9 mouse cellular contexts compared by ENCODE assay signal in the genomic region with DNA sequence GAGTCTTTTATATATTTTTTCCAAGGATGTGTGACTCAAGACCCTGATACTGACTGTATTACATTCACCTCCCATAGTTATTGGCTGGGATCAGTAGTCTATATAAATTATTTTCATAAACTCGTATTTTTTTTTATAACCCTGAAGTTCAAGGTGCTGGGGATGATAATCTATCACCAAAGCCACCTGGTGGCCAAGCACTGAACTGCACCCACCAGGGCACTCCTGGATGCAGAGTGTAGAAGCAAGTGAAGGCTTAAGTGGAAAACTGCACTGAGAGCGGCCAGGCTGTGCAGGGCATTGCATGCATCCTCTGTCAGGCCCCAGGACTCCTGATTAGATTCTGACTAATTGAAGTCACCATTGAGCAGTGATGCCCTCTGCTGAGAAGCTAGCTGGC. TPM values are rescaled to one million over a fixed set of nuclear protein-coding genes. Genes with fewer than 3 reads are reported as not detected.
DNase-seq lines count a peak whose midpoint lies in the region; ATAC-seq and TF ChIP-seq lines count a peak whose summit lies in the region.
"Had no signal": no experiment of that assay in that cellular context is flagged by ENCODE, and none has a peak within 500 bp of the region (broad histone marks: within the 10 kb centered on the region; RNA-seq: fewer than 3 reads in every experiment).

No protein-coding gene starts in this region.

- H3K27me3 ChIP-seq in heart, adult 2 months (ENCODE audit: control insufficient read depth, insufficient read depth, low read length) = peaks cover 2% of the 10 kb centered on the region; the same call in 1 of the 2 replicates
- peaks cover 72% of the 10 kb centered on the region for H3K27me3 ChIP-seq in heart, embryonic 11.5 days (ENCODE audit: control insufficient read depth, insufficient read depth, low read length)
- H3K27me3 ChIP-seq in midbrain, embryonic 11.5 days (ENCODE audit: control insufficient read depth, insufficient read depth, low read length) = peaks cover 10% of the 10 kb centered on the region
- no peaks in the 10 kb centered on the region for H3K27me3 ChIP-seq in splenic B cell, adult 2 months (ENCODE audit: control insufficient read depth, insufficient read depth, low read length, poor library complexity, severe bottlenecking)

- intact Hi-C loops in heart, adult 2 months (cut with DNase I) = loop anchor here (5.0 kb wide), 1 partner anchor 85 kb away; a partner anchor contains a TSS

- peak; percentile 93 for TF ChIP-seq CTCF in heart, adult 2 months (IDR thresholded peaks at IDR 0.05)

- no peak for ATAC-seq in heart, embryonic 11.5 days (replicated peaks; ENCODE audit: insufficient number of reproducible peaks, low FRiP score, low TSS enrichment)
- no peak for ATAC-seq in midbrain, embryonic 11.5 days (ENCODE audit: low FRiP score)

- DNase-seq in heart, adult 2 months = peak; percentile 19 to 60
- peak; percentile 49 for DNase-seq in ES-E14 (ENCODE audit: low read depth, low spot score)
- peak; percentile 53 for DNase-seq in cerebellum, adult 11-12 months
- peak; percentile 64 for DNase-seq in forelimb bud, embryonic 11.5 days (ENCODE audit: low read depth, low spot score)
- peak; percentile 51 for DNase-seq in left cerebral cortex, adult 11 months (ENCODE audit: low spot score)
- DNase-seq in midbrain, embryonic 11.5 days (ENCODE audit: low spot score, missing footprints) = peak; percentile 98
- peak; percentile 69 for DNase-seq in splenic B cell, adult 2 months (ENCODE audit: low read depth, low spot score)

- WGBS in heart, adult 2 months = 44% methylated on average over 2 of the region's 2 CpGs
- WGBS in heart, embryonic 11.5 days (ENCODE audit: insufficient replicate concordance) = 38% methylated on average over 2 of the region's 2 CpGs
- 49% methylated on average over 2 of the region's 2 CpGs for WGBS in midbrain, embryonic 11.5 days

- H3K36me3 ChIP-seq in heart, adult 2 months (ENCODE audit: control insufficient read depth, insufficient read depth, low read length) = no peaks in the 10 kb centered on the region
- no peaks in the 10 kb centered on the region for H3K36me3 ChIP-seq in heart, embryonic 11.5 days (ENCODE audit: control insufficient read depth, insufficient read depth, low read length)
- H3K36me3 ChIP-seq in ES-E14 (ENCODE audit: control insufficient read depth, insufficient read depth, low read length, poor library complexity, severe bottlenecking) = no peaks in the 10 kb centered on the region
- H3K36me3 ChIP-seq in midbrain, embryonic 11.5 days (ENCODE audit: control insufficient read depth, insufficient read depth, low read length) = no peaks in the 10 kb centered on the region
- no peaks in the 10 kb centered on the region for H3K36me3 ChIP-seq in splenic B cell, adult 2 months (ENCODE audit: control insufficient read depth, insufficient read depth, low read length, poor library complexity, severe bottlenecking)
- H3K36me3 ChIP-seq: limb, embryonic 12.5 days had no signal

- TF ChIP-seq POLR2A in heart, adult 2 months (IDR thresholded peaks at IDR 0.05; ENCODE audit: insufficient read depth, low read depth, low read length) = no peak

- H3K9ac ChIP-seq in heart, adult 2 months (ENCODE audit: low read depth, low read length) = no peak overlapping the region
- no peak overlapping the region for H3K9ac ChIP-seq in heart, embryonic 11.5 days (ENCODE audit: low read depth, low read length)
- no peak overlapping the region for H3K9ac ChIP-seq in ES-E14 (ENCODE audit: insufficient read depth, low read depth, low read length, poor library complexity, severe bottlenecking)
- no peak overlapping the region for H3K9ac ChIP-seq in midbrain, embryonic 11.5 days (ENCODE audit: low read length)
- H3K9ac ChIP-seq: limb, embryonic 12.5 days had no signal

- TF ChIP-seq EP300 in heart, adult 2 months (IDR thresholded peaks at IDR 0.05; ENCODE audit: insufficient read depth, low read depth, low read length) = no peak

- no peak overlapping the region for H3K27ac ChIP-seq in heart, adult 2 months
- H3K27ac ChIP-seq in heart, embryonic 11.5 days (ENCODE audit: low read depth, low read length) = no peak overlapping the region
- H3K27ac ChIP-seq in ES-E14 (ENCODE audit: insufficient read depth, low read depth, low read length, poor library complexity, severe bottlenecking) = no peak overlapping the region
- no peak overlapping the region for H3K27ac ChIP-seq in midbrain, embryonic 11.5 days (ENCODE audit: low read depth, low read length)
- H3K27ac ChIP-seq: limb, embryonic 12.5 days had no signal

- no peak overlapping the region for H3K4me3 ChIP-seq in heart, adult 2 months
- H3K4me3 ChIP-seq in heart, embryonic 11.5 days (ENCODE audit: low read depth, low read length) = no peak overlapping the region
- H3K4me3 ChIP-seq in ES-E14 (ENCODE audit: insufficient read depth in 1 of 2, low read depth in 1 of 2, low read length in 2 of 2, poor library complexity in 1 of 2, severe bottlenecking in 1 of 2) = no peak overlapping the region
- H3K4me3 ChIP-seq in midbrain, embryonic 11.5 days (ENCODE audit: low read depth, low read length) = no peak overlapping the region
- H3K4me3 ChIP-seq: limb, embryonic 12.5 days had no signal

- in situ Hi-C loops in ES-E14 (cut with MboI; ENCODE audit: low sequenced_read_pairs in 2 of 2, unreplicated experiment in 2 of 2) = loop anchor here in 1 of 2 experiments (25.0 kb wide), 1 partner anchor 635 kb away; a partner anchor contains a TSS

- H3K9me3 ChIP-seq in heart, embryonic 11.5 days (replicated peaks; ENCODE audit: control insufficient read depth, low read length) = no peaks in the 10 kb centered on the region
- H3K9me3 ChIP-seq in ES-E14 (ENCODE audit: control insufficient read depth, insufficient read depth, low read depth, low read length) = no peaks in the 10 kb centered on the region
- H3K9me3 ChIP-seq in midbrain, embryonic 11.5 days (ENCODE audit: control insufficient read depth, low read length) = no peaks in the 10 kb centered on the region
- H3K9me3 ChIP-seq: limb, embryonic 12.5 days had no signal

- H3K4me1 ChIP-seq in heart, adult 2 months (ENCODE audit: control insufficient read depth, insufficient read depth, low read length) = no peaks in the 10 kb centered on the region
- no peaks in the 10 kb centered on the region for H3K4me1 ChIP-seq in heart, embryonic 11.5 days (ENCODE audit: control insufficient read depth, insufficient read depth, low read length)
- no peaks in the 10 kb centered on the region for H3K4me1 ChIP-seq in ES-E14 (ENCODE audit: control insufficient read depth in 2 of 2, insufficient read depth in 2 of 2, low read length in 2 of 2, poor library complexity in 1 of 2)
- H3K4me1 ChIP-seq in midbrain, embryonic 11.5 days (ENCODE audit: control insufficient read depth, insufficient read depth, low read length) = peaks cover 11% of the 10 kb centered on the region

- H3K4me2 ChIP-seq in heart, embryonic 11.5 days = no peak overlapping the region
- no peak overlapping the region for H3K4me2 ChIP-seq in midbrain, embryonic 11.5 days
- H3K4me2 ChIP-seq: limb, embryonic 12.5 days had no signal

- H3K79me2 ChIP-seq in heart, adult 2 months (replicated peaks; ENCODE audit: control insufficient read depth, insufficient read depth, low read length) = no peaks in the 10 kb centered on the region

TF ChIP-seq in ES-E14, 5 proteins besides CTCF, POLR2A, EP300 and RAD21:
- TF ChIP-seq CHD2 (IDR thresholded peaks at IDR 0.05; ENCODE audit: low read depth, low read length) = no peak
- TF ChIP-seq HCFC1 (IDR thresholded peaks at IDR 0.05; ENCODE audit: borderline replicate concordance, insufficient read depth, low read length) = no peak
- TF ChIP-seq ZC3H11A (IDR thresholded peaks at IDR 0.05; ENCODE audit: borderline replicate concordance, low read depth, low read length) = no peak; the same call in 1 of the 2 replicates

RNA-seq across cellular contexts. Expression of a gene that starts 21.9 kb away (rescaled TPM):
- not detected for total RNA-seq in heart, adult 2 months (2021)
- not detected in 2 replicates for polyA plus RNA-seq in heart, adult 2 months (2012; rRNA removed)
- not detected in 2 replicates for polyA plus RNA-seq in heart, embryonic 11.5 days (2014; fragmentation: Nextera tagmentation; extraction: Ambion mirVana)
- 0.09 TPM in 1 of 2 replicates, not detected in the other for total RNA-seq in ES-E14 (2012; rRNA removed)
- not detected in 2 replicates for polyA plus RNA-seq in midbrain, embryonic 11.5 days (2014; fragmentation: Nextera tagmentation; extraction: Ambion mirVana)
- polyA plus RNA-seq: limb, embryonic 12.5 days had no signal

RNA-seq across cellular contexts. Expression of a gene that starts 32.6 kb away (rescaled TPM):
- under 1 TPM; 0.50 to 0.89 TPM for total RNA-seq in heart, adult 2 months (2021)
- 0.88 and 1.00 TPM in 2 replicates for polyA plus RNA-seq in heart, adult 2 months (2012; rRNA removed)
- 4.8 and 5.4 TPM in 2 replicates for polyA plus RNA-seq in heart, embryonic 11.5 days (2014; fragmentation: Nextera tagmentation; extraction: Ambion mirVana)
- total RNA-seq in ES-E14 (2012; rRNA removed) = 4.6 and 7.2 TPM in 2 replicates
- 35.4 and 48.3 TPM in 2 replicates for polyA plus RNA-seq in midbrain, embryonic 11.5 days (2014; fragmentation: Nextera tagmentation; extraction: Ambion mirVana)

Comparison
In these comparisons a context has a peak if more than half of its experiments do, and no peak if none do; other contexts are left out.
1. DNase-seq: peak in every context shown above with its lines; median percentile 98 in midbrain, embryonic 11.5 days; 69 in splenic B cell, adult 2 months; 64 in forelimb bud, embryonic 11.5 days; 53 in cerebellum, adult 11-12 months; 51 in left cerebral cortex, adult 11 months; 49 in ES-E14; 40 in heart, adult 2 months.